14 mouse cellular contexts compared by ENCODE assay signal in genomic region chr8:124828561-124829240, GRCm38 (mm10). TPM values are rescaled to one million over a fixed set of nuclear protein-coding genes. Genes with fewer than 3 reads are reported as not detected.
A peak's percentile ranks its signal among the peaks of the same experiment; 100 is the strongest.
DNase-seq lines count a peak whose midpoint lies in the region; ATAC-seq and TF ChIP-seq lines count a peak whose summit lies in the region.
"Had no signal": no experiment of that assay in that cellular context is flagged by ENCODE, and none has a peak within 500 bp of the region (broad histone marks: within the 10 kb centered on the region; RNA-seq: fewer than 3 reads in every experiment).

No protein-coding gene starts in this region.

- intact Hi-C loops in left cerebral cortex, postnatal 14 days (cut with DNase I), result loop anchor here (5.0 kb wide), 1 partner anchor 71 kb away; no protein-coding TSS in a partner anchor

- no peak for ATAC-seq in erythroid progenitor cell, adult 5-6 weeks (replicated peaks; ENCODE audit: low FRiP score, poor library complexity, severe bottlenecking)
- ATAC-seq: activated CD4-positive, CD25-positive, alpha-beta regulatory T cell, adult 4 months; CD4-positive, CD25-positive, alpha-beta regulatory T cell, adult 4 months; intestine, postnatal 0 days; liver, embryonic 12.5 days had no signal

- DNase-seq in left cerebral cortex, postnatal 14 days (ENCODE audit: low spot score in 2 of 2), result peak; percentile 30 to 52
- DNase-seq in left cerebral cortex, adult 11 months (ENCODE audit: low spot score), result no peak
- DNase-seq in brain, embryonic 14.5 days (ENCODE audit: low read depth), result peak; percentile 58
- DNase-seq in cerebellum, adult 9-10 months, result peak; percentile 63
- peak; percentile 30 to 59 for DNase-seq in layer of hippocampus, postnatal 14 days (ENCODE audit: low spot score in 2 of 2)
- no peak for DNase-seq in testis, postnatal 10 days (ENCODE audit: low spot score)
- DNase-seq: embryo, embryonic 11 days; kidney, postnatal 14 days had no signal

- no peak for TF ChIP-seq CTCF in brain, embryonic 14.5 days (IDR thresholded peaks at IDR 0.05; ENCODE audit: borderline replicate concordance, extremely low read depth, insufficient read depth, insufficient read length)

- no peak for TF ChIP-seq POLR2A in brain, embryonic 14.5 days (IDR thresholded peaks at IDR 0.05; ENCODE audit: borderline replicate concordance, extremely low read depth, insufficient read depth, insufficient read length, poor library complexity, severe bottlenecking)

RNA-seq across cellular contexts. Expression of gene Gnpat, which starts 34.1 kb away (rescaled TPM):
- 10 to 100 TPM; 56.2 to 60.9 TPM for total RNA-seq in left cerebral cortex, postnatal 14 days (2021)
- 81.7 and 84.6 TPM in 2 replicates for polyA plus RNA-seq in brain, embryonic 14.5 days (2012; rRNA removed)
- 10 to 100 TPM; 66.3 to 69.6 TPM for total RNA-seq in layer of hippocampus, postnatal 14 days (2021)
- total RNA-seq in erythroid progenitor cell, adult 5-6 weeks (2015; ENCODE audit: low replicate concordance), result 35.2 and 40.4 TPM in 2 replicates
- 22.5 and 31.8 TPM in 2 replicates for total RNA-seq in erythroid progenitor cell, adult 5-6 weeks (2017; ENCODE audit: low replicate concordance)

RNA-seq across cellular contexts. Expression of gene 2810004N23Rik, which starts 34.2 kb away (rescaled TPM):
- 10 to 100 TPM; 20.1 to 20.4 TPM for total RNA-seq in left cerebral cortex, postnatal 14 days (2021)
- polyA plus RNA-seq in brain, embryonic 14.5 days (2012; rRNA removed), result 22.6 and 23.7 TPM in 2 replicates
- total RNA-seq in layer of hippocampus, postnatal 14 days (2021), result 10 to 100 TPM; 23.5 to 24.0 TPM
- total RNA-seq in erythroid progenitor cell, adult 5-6 weeks (2015; ENCODE audit: low replicate concordance), result 4.0 and 5.4 TPM in 2 replicates
- 5.7 and 7.4 TPM in 2 replicates for total RNA-seq in erythroid progenitor cell, adult 5-6 weeks (2017; ENCODE audit: low replicate concordance)

RNA-seq across cellular contexts. Expression of gene Trim67, which starts 35.8 kb away (rescaled TPM):
- 1 to 10 TPM; 5.1 to 5.8 TPM for total RNA-seq in left cerebral cortex, postnatal 14 days (2021)
- polyA plus RNA-seq in brain, embryonic 14.5 days (2012; rRNA removed), result 41.7 and 81.6 TPM in 2 replicates
- total RNA-seq in layer of hippocampus, postnatal 14 days (2021), result 10 to 100 TPM; 14.9 to 16.5 TPM
- total RNA-seq in erythroid progenitor cell, adult 5-6 weeks (2015; ENCODE audit: low replicate concordance), result not detected in 2 replicates
- not detected in 2 replicates for total RNA-seq in erythroid progenitor cell, adult 5-6 weeks (2017; ENCODE audit: low replicate concordance)
- total RNA-seq: granulocyte monocyte progenitor cell, adult 5-6 weeks had no signal
- polyA plus RNA-seq: activated CD4-positive, CD25-positive, alpha-beta regulatory T cell, adult 4 months; CD4-positive, CD25-positive, alpha-beta regulatory T cell, adult 4 months had no signal

Comparison
In these comparisons a context has a peak if more than half of its experiments do, and no peak if none do; other contexts are left out.
1. DNase-seq: peak in left cerebral cortex, postnatal 14 days (2 of 2), brain, embryonic 14.5 days (single experiment), cerebellum, adult 9-10 months (single experiment) and layer of hippocampus, postnatal 14 days (2 of 2); none in left cerebral cortex, adult 11 months (single experiment) and testis, postnatal 10 days (single experiment).
2. RNA of gene Trim67, which starts 35.8 kb away (total RNA-seq): 14.9 to 16.5 TPM in layer of hippocampus, postnatal 14 days and 5.1 to 5.8 TPM in left cerebral cortex, postnatal 14 days; not detected in erythroid progenitor cell, adult 5-6 weeks; every median in the first group is over 4 times any median in the second.